Comparison of ENCODE assay signal across 16 mouse cellular contexts in genomic region chr5:26724491-26724890, GRCm38 (mm10).
DNase-seq lines count a peak whose midpoint lies in the region; ATAC-seq and TF ChIP-seq lines count a peak whose summit lies in the region.
"Had no signal": no experiment of that assay in that cellular context is flagged by ENCODE, and none has a peak within 500 bp of the region (broad histone marks: within the 10 kb centered on the region; RNA-seq: fewer than 3 reads in every experiment).

No protein-coding gene starts in this region.

- H3K4me1 ChIP-seq in forebrain, embryonic 14.5 days (ENCODE audit: control insufficient read depth, insufficient read depth, low read length) = no peaks in the 10 kb centered on the region
- H3K4me1 ChIP-seq in forebrain, embryonic 10.5 days = no peaks in the 10 kb centered on the region
- no peaks in the 10 kb centered on the region for H3K4me1 ChIP-seq in forebrain, postnatal 0 days (ENCODE audit: insufficient read depth)
- H3K4me1 ChIP-seq in forebrain, embryonic 15.5 days = no peaks in the 10 kb centered on the region
- H3K4me1 ChIP-seq: embryonic facial prominence, embryonic 10.5 days; embryonic facial prominence, embryonic 12.5 days had no signal

- no peaks in the 10 kb centered on the region for H3K9me3 ChIP-seq in forebrain, embryonic 14.5 days (replicated peaks; ENCODE audit: control insufficient read depth, low read length)
- no peaks in the 10 kb centered on the region for H3K9me3 ChIP-seq in forebrain, embryonic 10.5 days
- H3K9me3 ChIP-seq in forebrain, postnatal 0 days (ENCODE audit: low read length) = no peaks in the 10 kb centered on the region
- no peaks in the 10 kb centered on the region for H3K9me3 ChIP-seq in forebrain, embryonic 15.5 days
- H3K9me3 ChIP-seq: embryonic facial prominence, embryonic 10.5 days; embryonic facial prominence, embryonic 12.5 days had no signal

- no peaks in the 10 kb centered on the region for H3K36me3 ChIP-seq in forebrain, embryonic 14.5 days (ENCODE audit: control insufficient read depth, insufficient read depth, low read length)
- H3K36me3 ChIP-seq in forebrain, embryonic 10.5 days (replicated peaks) = no peaks in the 10 kb centered on the region
- no peaks in the 10 kb centered on the region for H3K36me3 ChIP-seq in forebrain, postnatal 0 days (ENCODE audit: insufficient read depth)
- no peaks in the 10 kb centered on the region for H3K36me3 ChIP-seq in forebrain, embryonic 15.5 days
- H3K36me3 ChIP-seq: embryonic facial prominence, embryonic 10.5 days; embryonic facial prominence, embryonic 12.5 days had no signal

- peak; percentile 6 for DNase-seq in forebrain, embryonic 14.5 days (ENCODE audit: low spot score)
- DNase-seq in forebrain, embryonic 10.5 days (ENCODE audit: extremely low spot score, low spot score) = no peak
- DNase-seq in forebrain, postnatal 0 days = no peak
- peak; percentile 24 for DNase-seq in brain, embryonic 14.5 days (ENCODE audit: low read depth)
- no peak for DNase-seq in left cerebral cortex, adult 8-10 months (ENCODE audit: low spot score in 2 of 2)
- DNase-seq: adrenal gland, adult 2 months; adrenal gland, postnatal 10 days; adrenal gland, postnatal 25 days; cerebellum, adult 11-12 months; cerebellum, adult 2 months; cerebellum, adult 9-10 months; cerebellum, postnatal 10 days; cerebellum, postnatal 25 days had no signal

- 67% methylated on average over 2 of the region's 2 CpGs for WGBS in forebrain, embryonic 14.5 days
- 89% methylated on average over 2 of the region's 2 CpGs for WGBS in forebrain, embryonic 10.5 days
- 49% methylated on average over 2 of the region's 2 CpGs for WGBS in forebrain, postnatal 0 days
- 47% methylated on average over 2 of the region's 2 CpGs for WGBS in forebrain, embryonic 15.5 days

- H3K9ac ChIP-seq in forebrain, embryonic 14.5 days (ENCODE audit: low read length) = no peak overlapping the region
- no peak overlapping the region for H3K9ac ChIP-seq in forebrain, postnatal 0 days
- H3K9ac ChIP-seq in forebrain, embryonic 15.5 days (replicated peaks) = no peak overlapping the region
- H3K9ac ChIP-seq: embryonic facial prominence, embryonic 12.5 days had no signal

- no peaks in the 10 kb centered on the region for H3K27me3 ChIP-seq in forebrain, embryonic 14.5 days (replicated peaks; ENCODE audit: control insufficient read depth, insufficient read depth, low read length)
- H3K27me3 ChIP-seq in forebrain, embryonic 10.5 days (ENCODE audit: poor library complexity, severe bottlenecking) = no peaks in the 10 kb centered on the region
- H3K27me3 ChIP-seq in forebrain, postnatal 0 days (ENCODE audit: insufficient read depth, low read length) = no peaks in the 10 kb centered on the region
- H3K27me3 ChIP-seq in forebrain, embryonic 15.5 days = no peaks in the 10 kb centered on the region
- H3K27me3 ChIP-seq: embryonic facial prominence, embryonic 12.5 days had no signal

- TF ChIP-seq CTCF in forebrain, postnatal 0 days (IDR thresholded peaks at IDR 0.05; ENCODE audit: low read depth) = no peak
- no peak for TF ChIP-seq CTCF in brain, embryonic 14.5 days (IDR thresholded peaks at IDR 0.05; ENCODE audit: borderline replicate concordance, extremely low read depth, insufficient read depth, insufficient read length)

- H3K4me3 ChIP-seq in forebrain, embryonic 14.5 days (ENCODE audit: low read depth, low read length) = no peak overlapping the region
- no peak overlapping the region for H3K4me3 ChIP-seq in forebrain, embryonic 10.5 days
- H3K4me3 ChIP-seq in forebrain, postnatal 0 days (ENCODE audit: low read depth, low read length) = no peak overlapping the region
- H3K4me3 ChIP-seq in forebrain, embryonic 15.5 days = no peak overlapping the region
- H3K4me3 ChIP-seq: embryonic facial prominence, embryonic 10.5 days; embryonic facial prominence, embryonic 12.5 days had no signal

- no peak overlapping the region for H3K27ac ChIP-seq in forebrain, embryonic 14.5 days (ENCODE audit: low read depth, low read length)
- no peak overlapping the region for H3K27ac ChIP-seq in forebrain, embryonic 10.5 days
- no peak overlapping the region for H3K27ac ChIP-seq in forebrain, postnatal 0 days (ENCODE audit: low read depth, low read length)
- no peak overlapping the region for H3K27ac ChIP-seq in forebrain, embryonic 15.5 days (replicated peaks)
- H3K27ac ChIP-seq: embryonic facial prominence, embryonic 10.5 days; embryonic facial prominence, embryonic 12.5 days had no signal

- H3K4me2 ChIP-seq in forebrain, embryonic 14.5 days (ENCODE audit: low read length) = no peak overlapping the region
- H3K4me2 ChIP-seq in forebrain, postnatal 0 days (ENCODE audit: low read depth) = no peak overlapping the region
- no peak overlapping the region for H3K4me2 ChIP-seq in forebrain, embryonic 15.5 days (replicated peaks)
- H3K4me2 ChIP-seq: embryonic facial prominence, embryonic 12.5 days had no signal

- TF ChIP-seq POLR2A in brain, embryonic 14.5 days (IDR thresholded peaks at IDR 0.05; ENCODE audit: borderline replicate concordance, extremely low read depth, insufficient read depth, insufficient read length, poor library complexity, severe bottlenecking) = no peak

- no peak for ATAC-seq in forebrain, embryonic 14.5 days
- peak; percentile 77; the same call in 1 of the 2 replicates for ATAC-seq in forebrain, postnatal 0 days
- no peak for ATAC-seq in forebrain, embryonic 15.5 days (replicated peaks)

Comparison
In these comparisons a context has a peak if more than half of its experiments do, and no peak if none do; other contexts are left out.
1. DNase-seq: peak in forebrain, embryonic 14.5 days (single experiment) and brain, embryonic 14.5 days (single experiment); none in forebrain, embryonic 10.5 days (single experiment), forebrain, postnatal 0 days (single experiment) and left cerebral cortex, adult 8-10 months (0 of 2).